ENCODE assay signal across 8 mouse cellular contexts in the genomic region with DNA sequence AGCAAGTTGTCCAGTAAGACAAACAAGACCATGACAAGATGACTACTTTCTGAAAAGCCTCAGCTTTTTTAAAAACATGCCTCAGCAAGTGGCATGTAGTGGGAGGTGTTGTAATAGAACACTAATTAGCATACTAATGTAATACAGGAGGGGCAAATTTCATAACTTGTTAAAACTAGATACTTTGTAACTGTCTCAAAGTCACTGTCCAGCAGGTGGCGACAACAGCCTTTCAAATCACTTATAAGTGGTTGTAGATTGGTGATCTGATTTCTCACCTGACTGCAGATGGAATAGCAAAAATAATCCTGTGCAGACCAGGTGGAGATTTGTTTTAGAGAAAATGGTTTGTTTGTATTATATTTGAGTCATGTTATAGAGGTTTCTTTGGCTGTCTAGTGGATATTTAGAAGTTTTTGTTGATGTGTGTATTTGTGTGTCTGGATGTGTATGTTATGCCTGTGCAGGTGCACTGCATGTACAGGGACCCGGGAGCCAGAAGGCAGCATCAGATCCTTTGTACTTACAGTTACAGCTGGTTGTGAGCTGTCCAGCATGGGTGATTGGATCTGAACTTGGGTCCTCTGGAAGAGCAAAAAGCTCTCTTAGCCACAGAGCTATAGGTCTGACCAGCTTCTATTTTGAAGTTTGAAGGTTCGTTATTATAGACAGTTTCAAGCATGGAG. TPM values are rescaled to one million over a fixed set of nuclear protein-coding genes. Genes with fewer than 3 reads are reported as not detected.
DNase-seq lines count a peak whose midpoint lies in the region; ATAC-seq and TF ChIP-seq lines count a peak whose summit lies in the region.

No protein-coding gene starts in this region.

- no peaks in the 10 kb centered on the region for H3K27me3 ChIP-seq in MEL (ENCODE audit: control insufficient read depth in 1 of 2, insufficient read depth in 2 of 2, low read length in 2 of 2)
- H3K27me3 ChIP-seq in kidney, postnatal 0 days (ENCODE audit: insufficient read depth, low read length): no peaks in the 10 kb centered on the region
- H3K27me3 ChIP-seq in liver, postnatal 0 days (ENCODE audit: insufficient read depth, low read length): no peaks in the 10 kb centered on the region
- H3K27me3 ChIP-seq in neural tube, embryonic 15.5 days (replicated peaks): no peaks in the 10 kb centered on the region

- peak in 2 of 3 experiments; percentile 63 to 79; a peak in 4 of 6 replicates for TF ChIP-seq CTCF in MEL (IDR thresholded peaks at IDR 0.05 in 2 of 3, conservative IDR thresholded peaks at IDR 0.05 in 1 of 3; ENCODE audit: control insufficient read depth in 1 of 3, insufficient read depth in 1 of 3, low read depth in 2 of 3, low read length in 3 of 3, poor library complexity in 1 of 3, severe bottlenecking in 1 of 3)
- TF ChIP-seq CTCF in kidney, postnatal 0 days (IDR thresholded peaks at IDR 0.05; ENCODE audit: low read depth): peak; percentile 88
- peak; percentile 73 for TF ChIP-seq CTCF in liver, postnatal 0 days (IDR thresholded peaks at IDR 0.05; ENCODE audit: low read depth)

- WGBS in kidney, postnatal 0 days: 64% methylated on average over 3 of the region's 3 CpGs
- WGBS in liver, postnatal 0 days (ENCODE audit: insufficient replicate concordance): 53% methylated on average over 3 of the region's 3 CpGs
- 69% methylated on average over 3 of the region's 3 CpGs for WGBS in neural tube, embryonic 15.5 days

- H3K9ac ChIP-seq in MEL (ENCODE audit: control insufficient read depth, low read depth, low read length, poor library complexity, severe bottlenecking): no peak overlapping the region
- no peak overlapping the region for H3K9ac ChIP-seq in kidney, postnatal 0 days (ENCODE audit: low read depth, low read length)
- no peak overlapping the region for H3K9ac ChIP-seq in liver, postnatal 0 days (replicated peaks)
- H3K9ac ChIP-seq in neural tube, embryonic 15.5 days (replicated peaks): no peak overlapping the region

- no peaks in the 10 kb centered on the region for H3K9me3 ChIP-seq in MEL (replicated peaks; ENCODE audit: insufficient read depth, low read length)
- H3K9me3 ChIP-seq in kidney, postnatal 0 days (replicated peaks; ENCODE audit: low read length): no peaks in the 10 kb centered on the region
- H3K9me3 ChIP-seq in liver, postnatal 0 days (ENCODE audit: low read length): no peaks in the 10 kb centered on the region
- H3K9me3 ChIP-seq in neural tube, embryonic 15.5 days (replicated peaks): no peaks in the 10 kb centered on the region

- peak; percentile 81 for TF ChIP-seq RAD21 in MEL (IDR thresholded peaks at IDR 0.05; ENCODE audit: low read depth, low read length)

- no peak for TF ChIP-seq POLR2A in MEL (IDR thresholded peaks at IDR 0.05; ENCODE audit: control insufficient read depth in 1 of 2, insufficient read depth in 1 of 2, low read depth in 1 of 2, low read length in 2 of 2, poor library complexity in 1 of 2)

- peak; percentile 72 for DNase-seq in A20 (ENCODE audit: low read depth, low spot score)
- peak; percentile 75 for DNase-seq in MEL (ENCODE audit: low read depth, low spot score)
- peak; percentile 85 to 88 for DNase-seq in cerebellum, postnatal 10 days
- DNase-seq in frontal cortex, postnatal 36 days (ENCODE audit: low spot score in 2 of 2): peak; percentile 66 to 78
- peak; percentile 86 for DNase-seq in kidney, postnatal 0 days (ENCODE audit: low spot score)
- peak; percentile 71 for DNase-seq in liver, postnatal 0 days
- DNase-seq in yolk sac, embryonic 10.5 days (ENCODE audit: low spot score): peak; percentile 23

- no peak overlapping the region for H3K27ac ChIP-seq in MEL (ENCODE audit: control insufficient read depth, low read depth, low read length)
- no peak overlapping the region for H3K27ac ChIP-seq in kidney, postnatal 0 days
- H3K27ac ChIP-seq in liver, postnatal 0 days (ENCODE audit: low read depth): no peak overlapping the region
- H3K27ac ChIP-seq in neural tube, embryonic 15.5 days (replicated peaks): no peak overlapping the region

- no peak; the same call in 1 of the 2 replicates for ATAC-seq in kidney, postnatal 0 days (replicated peaks; ENCODE audit: low FRiP score, low read depth)
- peak; percentile 51; the same call in 1 of the 2 replicates for ATAC-seq in liver, postnatal 0 days
- peak; percentile 65; the same call in 1 of the 2 replicates for ATAC-seq in neural tube, embryonic 15.5 days (ENCODE audit: low FRiP score)

- no peaks in the 10 kb centered on the region for H3K79me2 ChIP-seq in MEL (ENCODE audit: control insufficient read depth, insufficient read depth, low read length, poor library complexity)

- H3K4me1 ChIP-seq in MEL (ENCODE audit: control insufficient read depth in 1 of 2, insufficient read depth in 2 of 2, low read length in 2 of 2): no peaks in the 10 kb centered on the region
- no peaks in the 10 kb centered on the region for H3K4me1 ChIP-seq in kidney, postnatal 0 days (replicated peaks; ENCODE audit: insufficient read depth, low read length)
- no peaks in the 10 kb centered on the region for H3K4me1 ChIP-seq in liver, postnatal 0 days (ENCODE audit: insufficient read depth)
- no peaks in the 10 kb centered on the region for H3K4me1 ChIP-seq in neural tube, embryonic 15.5 days

- H3K36me3 ChIP-seq in MEL (ENCODE audit: control insufficient read depth in 1 of 2, insufficient read depth in 2 of 2, low read length in 2 of 2): peaks cover 0 to 6% of the 10 kb centered on the region in 2 experiments; a peak in 1 of 4 replicates
- H3K36me3 ChIP-seq in kidney, postnatal 0 days (ENCODE audit: insufficient read depth, low read length): 0 out of 2 replicates have a peak, but pooled peaks cover 6% of the 10 kb centered on the region
- peaks cover 17% of the 10 kb centered on the region for H3K36me3 ChIP-seq in liver, postnatal 0 days (replicated peaks; ENCODE audit: insufficient read depth, low read length)
- peaks cover 13% of the 10 kb centered on the region for H3K36me3 ChIP-seq in neural tube, embryonic 15.5 days

- TF ChIP-seq EP300 in MEL (IDR thresholded peaks at IDR 0.05; ENCODE audit: low read depth in 1 of 2, low read length in 2 of 2): no peak
- no peak for TF ChIP-seq EP300 in liver, postnatal 0 days (IDR thresholded peaks at IDR 0.05; ENCODE audit: low read depth)

- no peak overlapping the region for H3K4me2 ChIP-seq in kidney, postnatal 0 days (ENCODE audit: low read length)
- H3K4me2 ChIP-seq in liver, postnatal 0 days (ENCODE audit: low read depth, low read length): no peak overlapping the region
- no peak overlapping the region for H3K4me2 ChIP-seq in neural tube, embryonic 15.5 days

- no peak overlapping the region for H3K4me3 ChIP-seq in MEL (ENCODE audit: control insufficient read depth in 1 of 2, insufficient read depth in 1 of 2, low read depth in 2 of 2, low read length in 2 of 2)
- no peak overlapping the region for H3K4me3 ChIP-seq in kidney, postnatal 0 days (replicated peaks; ENCODE audit: low read depth, low read length)
- no peak overlapping the region for H3K4me3 ChIP-seq in liver, postnatal 0 days (ENCODE audit: low read depth, low read length)
- no peak overlapping the region for H3K4me3 ChIP-seq in neural tube, embryonic 15.5 days (replicated peaks)

TF ChIP-seq in MEL, 35 proteins besides CTCF, POLR2A, EP300 and RAD21:
- TF ChIP-seq BHLHE40 (IDR thresholded peaks at IDR 0.05; ENCODE audit: borderline replicate concordance, low read depth, low read length): peak; percentile 64; the same call in 1 of the 2 replicates
- TF ChIP-seq ZC3H11A (IDR thresholded peaks at IDR 0.05; ENCODE audit: low read depth, low read length): peak; percentile 66
- peak; percentile 73 for TF ChIP-seq RCOR1 (IDR thresholded peaks at IDR 0.05; ENCODE audit: low read depth, low read length)
- TF ChIP-seq GABPA (IDR thresholded peaks at IDR 0.05; ENCODE audit: low read depth, low read length): no peak
- TF ChIP-seq USF2 (IDR thresholded peaks at IDR 0.05; ENCODE audit: borderline replicate concordance in 1 of 2, insufficient read depth in 1 of 2, low read depth in 1 of 2, low read length in 2 of 2): no peak
- TF ChIP-seq GATA1 (IDR thresholded peaks at IDR 0.05; ENCODE audit: low read depth, low read length): peak; percentile 29; the same call in 1 of the 2 replicates
- TF ChIP-seq ELF1 (IDR thresholded peaks at IDR 0.05; ENCODE audit: low read depth, low read length): no peak
- TF ChIP-seq ZNF384 (IDR thresholded peaks at IDR 0.05; ENCODE audit: low read depth, low read length): no peak
- no peak for TF ChIP-seq TCF12 (IDR thresholded peaks at IDR 0.05; ENCODE audit: low read depth, low read length)
- peak; percentile 81 for TF ChIP-seq SMC3 (IDR thresholded peaks at IDR 0.05; ENCODE audit: low read depth, low read length)
- TF ChIP-seq POLR2AphosphoS2 (IDR thresholded peaks at IDR 0.05; ENCODE audit: low read length): 0 out of 2 replicates have a peak, but pooled peaks have one; percentile 28

RNA-seq across cellular contexts. Expression of gene Mrpl1, which starts 57.9 kb away (rescaled TPM):
- total RNA-seq in MEL (2012; rRNA removed): 26.2 and 27.0 TPM in 2 replicates
- polyA plus RNA-seq in MEL (2012; ENCODE audit: insufficient read depth in 1 of 2, insufficient read length in 2 of 2, low read depth in 1 of 2, low replicate concordance in 2 of 2, missing spikeins in 1 of 2): 10 to 100 TPM in 1 of 2 experiments, not detected in 1; 22.0 TPM
- 26.3 and 26.5 TPM in 2 replicates for polyA plus RNA-seq in kidney, postnatal 0 days (2015; fragmentation: Nextera tagmentation; extraction: Ambion mirVana)
- 14.6 and 15.1 TPM in 2 replicates for polyA plus RNA-seq in liver, postnatal 0 days (2015; fragmentation: Nextera tagmentation; extraction: Ambion mirVana)
- polyA plus RNA-seq in neural tube, embryonic 15.5 days (2015; fragmentation: Nextera tagmentation; extraction: Ambion mirVana): 15.5 and 19.1 TPM in 2 replicates

Comparison
In these comparisons a context has a peak if more than half of its experiments do, and no peak if none do; other contexts are left out.
1. DNase-seq: peak in every context shown above with its lines; median percentile 86 in cerebellum, postnatal 10 days; 86 in kidney, postnatal 0 days; 75 in MEL; 72 in A20; 72 in frontal cortex, postnatal 36 days; 71 in liver, postnatal 0 days; 23 in yolk sac, embryonic 10.5 days.